Mouse (Mus musculus): Measurements from ENCODE around the gene Hist2h3b.

- 0 out of 2 replicates have a peak, but pooled peaks have one; percentile 18 for TF ChIP-seq POLR2A (IDR thresholded peaks at IDR 0.05; ENCODE audit: low read depth, low read length)
- peak; percentile 77 for TF ChIP-seq EP300 (IDR thresholded peaks at IDR 0.05; ENCODE audit: low read length)
- no peak for TF ChIP-seq CTCF (conservative IDR thresholded peaks at IDR 0.05 in 1 of 2, IDR thresholded peaks at IDR 0.05 in 1 of 2; ENCODE audit: low read depth in 2 of 2, low read length in 2 of 2)
- TF ChIP-seq USF2 (conservative IDR thresholded peaks at IDR 0.05; ENCODE audit: low read depth, low read length): no peak
- peak; percentile 62; the same call in 1 of the 2 replicates for TF ChIP-seq TCF12 (IDR thresholded peaks at IDR 0.05; ENCODE audit: low read depth, low read length)
- TF ChIP-seq RAD21 (IDR thresholded peaks at IDR 0.05; ENCODE audit: low read depth, low read length): no peak
- TF ChIP-seq MAX (IDR thresholded peaks at IDR 0.05; ENCODE audit: low read length): peak; percentile 63; the same call in 1 of the 2 replicates
- TF ChIP-seq ZMIZ1 (IDR thresholded peaks at IDR 0.05; ENCODE audit: low read depth, low read length): no peak
- no peak for TF ChIP-seq BHLHE40 (IDR thresholded peaks at IDR 0.05; ENCODE audit: low read depth, low read length)
- no peak for TF ChIP-seq HCFC1 (IDR thresholded peaks at IDR 0.05; ENCODE audit: low read depth, low read length)
- TF ChIP-seq MEF2A (IDR thresholded peaks at IDR 0.05; ENCODE audit: borderline replicate concordance, low read depth, low read length): no peak
- TF ChIP-seq JUN (IDR thresholded peaks at IDR 0.05; ENCODE audit: insufficient read depth, low read depth, low read length): 0 out of 2 replicates have a peak, but pooled peaks have one; percentile 5
These were observed 37.3 kb upstream of the Hist2h3b start for GRCm38 (mm10) chr3:96230910-96231757.

All from CH12.LX (cell line).